Mouse (Mus musculus): ENCODE results near the gene Galnt18. TPM values are rescaled to one million over a fixed set of nuclear protein-coding genes. Genes with fewer than 3 reads are reported as not detected.

Galnt18 gene
- total RNA-seq, 2 experiments from 2014 or later = 55.7 to 62.1 TPM

DNA sequence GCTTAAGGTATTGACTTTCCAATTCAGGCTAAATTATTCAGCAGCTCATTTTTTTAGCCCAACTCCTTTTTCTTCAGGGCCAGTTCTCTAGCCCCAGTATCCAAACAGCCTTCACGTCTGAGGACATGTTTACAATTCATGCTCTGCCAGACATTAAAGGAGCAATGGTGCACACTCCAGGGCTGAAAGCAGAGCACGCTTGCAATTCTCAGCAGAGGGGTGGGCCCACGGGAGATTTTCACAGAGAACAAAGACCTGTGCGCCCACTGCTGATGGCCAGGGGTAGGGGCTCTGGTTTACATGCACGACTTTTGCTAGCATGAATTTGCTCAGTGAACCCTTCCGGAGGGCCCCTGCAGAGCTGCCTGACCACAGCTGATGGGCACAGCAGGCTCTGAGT, 11.6 kb upstream of the Galnt18 start:
- no peak for TF ChIP-seq CTCF (conservative IDR thresholded peaks at IDR 0.05)
- Histone ChIP-seq H3K4me3 (no peak overlapping the region), H3K27ac (no peak overlapping the region)
- no peak for DNase-seq (ENCODE audit: low spot score in 2 of 2)

DNA sequence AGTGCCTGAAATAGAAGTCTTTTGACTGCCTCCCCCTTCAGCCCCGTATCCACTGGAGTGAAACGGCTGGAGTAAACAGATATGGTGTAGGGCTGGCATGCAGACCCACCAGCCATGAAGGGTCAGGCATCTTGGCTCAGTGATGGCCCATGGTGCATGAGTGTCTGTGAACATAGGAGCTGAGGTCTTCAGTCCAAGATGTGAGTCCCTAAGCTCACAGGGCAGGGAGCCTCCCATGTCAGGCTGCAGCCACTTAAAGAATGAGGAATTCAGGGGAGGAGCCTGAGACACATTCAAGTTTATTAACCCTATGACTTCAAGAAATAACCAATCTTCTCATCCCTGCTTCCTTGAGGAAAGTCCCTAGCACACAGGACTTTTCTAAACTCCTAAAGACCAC, 8.1 kb upstream of the Galnt18 start:
- no peak overlapping the region for H3K27ac ChIP-seq
- H3K4me3 ChIP-seq = no peak overlapping the region
- no peak for DNase-seq (ENCODE audit: low spot score in 2 of 2)
- TF ChIP-seq CTCF (conservative IDR thresholded peaks at IDR 0.05) = no peak

DNA sequence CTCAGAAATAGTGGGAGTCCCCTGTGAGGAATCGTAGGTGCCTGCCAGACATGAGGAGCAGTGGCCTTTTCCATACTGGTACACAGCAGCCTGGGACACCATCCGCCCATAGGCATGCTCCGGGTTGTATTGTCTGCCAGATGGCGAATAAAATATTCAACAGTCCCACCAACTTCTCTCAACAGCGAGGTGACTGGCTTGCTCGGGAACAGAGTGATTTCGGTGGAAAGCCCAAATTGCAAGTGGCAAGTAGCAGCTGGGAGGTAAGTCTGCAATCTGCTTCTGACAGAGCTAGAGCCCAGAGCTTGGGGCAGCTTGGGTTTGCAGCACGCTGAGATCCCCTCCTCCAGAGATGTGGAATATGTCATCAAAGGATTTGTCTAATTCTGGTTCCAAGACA, 5.7 kb upstream of the Galnt18 start:
- no peak overlapping the region for H3K4me3 ChIP-seq
- TF ChIP-seq CTCF (conservative IDR thresholded peaks at IDR 0.05) = no peak
- peak; percentile 74 to 88 for DNase-seq (ENCODE audit: low spot score in 2 of 2)
- H3K27ac ChIP-seq = peak overlapping the region; percentile 53; the same call in 1 of the 2 replicates

DNA sequence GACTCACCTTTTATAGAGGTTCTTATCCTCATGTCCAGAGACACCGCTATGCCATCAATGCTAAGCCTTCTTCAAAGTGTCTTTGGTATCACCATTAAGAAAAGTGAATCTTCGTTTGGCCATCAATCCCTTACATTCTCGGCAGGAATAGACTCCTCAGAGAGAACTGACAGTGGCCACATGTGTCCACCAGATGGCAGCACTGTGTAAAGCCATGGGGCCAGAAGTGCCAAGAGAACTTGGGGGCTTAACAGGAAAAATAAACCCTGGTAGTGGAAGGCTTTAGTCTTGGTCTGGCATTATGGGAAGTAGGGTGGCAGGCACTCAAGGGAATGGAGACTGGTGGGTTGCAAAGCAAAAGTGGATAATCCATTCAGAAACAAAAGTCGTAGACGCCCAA, 2.3 kb upstream of the Galnt18 start:
- TF ChIP-seq CTCF (conservative IDR thresholded peaks at IDR 0.05) = peak; percentile 97
- H3K27ac ChIP-seq = no peak overlapping the region
- no peak overlapping the region for H3K4me3 ChIP-seq
- peak; percentile 74 to 83 for DNase-seq (ENCODE audit: low spot score in 2 of 2)

DNA sequence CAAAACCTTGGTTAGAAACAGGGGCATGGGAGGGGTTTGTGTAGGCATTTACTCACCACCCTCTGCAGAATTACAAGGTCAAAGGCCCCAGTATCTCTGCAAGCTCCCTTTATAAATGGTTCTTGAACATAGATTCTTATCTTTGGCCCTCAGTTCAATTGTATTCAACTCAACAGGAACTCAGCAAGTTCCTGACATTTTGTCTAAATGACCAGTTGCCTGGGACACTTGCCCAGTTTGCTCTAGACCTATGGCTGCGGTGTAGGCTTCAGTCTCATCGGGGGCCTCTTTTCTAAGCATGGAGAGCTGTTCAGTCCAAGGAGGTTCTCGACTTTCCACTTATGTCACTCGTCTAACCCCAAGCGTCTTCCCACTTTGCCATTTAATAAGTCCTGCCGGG, 1.5 kb upstream of the Galnt18 start:
- DNase-seq (ENCODE audit: low spot score in 2 of 2) = no peak
- no peak overlapping the region for H3K27ac ChIP-seq
- TF ChIP-seq CTCF (conservative IDR thresholded peaks at IDR 0.05) = no peak
- no peak overlapping the region for H3K4me3 ChIP-seq

DNA sequence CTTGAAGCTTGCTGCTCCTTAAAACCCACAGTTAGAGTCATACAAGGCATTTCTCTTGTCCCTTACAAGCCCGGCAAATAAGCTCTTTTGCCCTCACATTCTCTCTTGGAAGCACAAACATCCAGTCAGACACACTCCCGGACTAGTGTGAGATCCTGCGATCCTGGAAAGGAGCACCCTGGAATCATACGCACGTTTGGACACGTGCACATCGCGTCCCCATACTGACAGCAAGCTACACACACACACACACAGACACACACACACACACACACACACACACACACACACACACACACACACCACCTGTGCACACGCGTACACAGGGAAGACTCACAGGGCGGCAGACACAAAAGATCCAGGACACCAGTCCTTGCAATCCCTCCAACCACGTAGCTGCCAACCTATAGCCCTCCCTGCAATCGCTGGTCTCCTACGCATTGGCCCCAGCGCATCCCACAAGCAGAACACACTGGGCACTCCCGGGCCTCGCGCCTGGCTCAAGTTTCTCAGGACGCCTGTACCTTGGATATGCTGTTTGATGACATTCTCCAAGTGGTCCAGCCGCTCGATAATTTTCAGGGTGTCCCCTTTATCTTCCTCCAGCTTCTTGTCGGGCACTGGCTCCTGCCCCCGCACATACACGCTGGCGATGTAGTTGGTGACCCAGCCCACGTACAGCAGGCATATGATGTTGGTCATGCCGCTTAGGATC, 831 bp downstream of the Galnt18 start:
- TF ChIP-seq CTCF (conservative IDR thresholded peaks at IDR 0.05) = no peak

DNA sequence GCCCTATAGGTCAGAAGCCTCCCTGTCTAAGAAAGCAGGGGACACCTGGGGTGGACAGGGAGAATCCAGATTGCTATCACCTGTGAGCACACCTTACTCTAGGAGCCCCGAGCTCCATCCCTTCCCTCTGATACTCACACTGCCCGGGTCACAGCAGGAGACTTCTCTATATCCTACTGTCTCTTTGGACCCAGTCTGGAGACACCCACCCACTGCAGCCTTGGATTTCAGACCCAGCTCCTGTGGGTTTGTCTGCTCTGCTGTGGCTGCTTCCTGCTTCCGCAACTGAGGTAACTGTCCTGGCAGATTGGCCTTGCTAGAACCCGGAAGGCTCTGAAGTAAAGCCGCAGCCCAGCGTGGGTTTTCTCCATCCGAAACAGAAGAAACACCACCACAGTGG, 1.6 kb downstream of the Galnt18 start:
- DNase-seq (ENCODE audit: low spot score in 2 of 2) = no peak
- no peak for TF ChIP-seq CTCF (conservative IDR thresholded peaks at IDR 0.05)
- peak overlapping the region; percentile 84 for H3K4me3 ChIP-seq
- H3K27ac ChIP-seq = peak overlapping the region; percentile 92

More for the DNA sequence above, 831 bp downstream of the Galnt18 start:
- DNase-seq (ENCODE audit: low spot score in 2 of 2) = no peak
- H3K27ac ChIP-seq = peak overlapping the region; percentile 92
- H3K4me3 ChIP-seq = peak overlapping the region; percentile 84

DNA sequence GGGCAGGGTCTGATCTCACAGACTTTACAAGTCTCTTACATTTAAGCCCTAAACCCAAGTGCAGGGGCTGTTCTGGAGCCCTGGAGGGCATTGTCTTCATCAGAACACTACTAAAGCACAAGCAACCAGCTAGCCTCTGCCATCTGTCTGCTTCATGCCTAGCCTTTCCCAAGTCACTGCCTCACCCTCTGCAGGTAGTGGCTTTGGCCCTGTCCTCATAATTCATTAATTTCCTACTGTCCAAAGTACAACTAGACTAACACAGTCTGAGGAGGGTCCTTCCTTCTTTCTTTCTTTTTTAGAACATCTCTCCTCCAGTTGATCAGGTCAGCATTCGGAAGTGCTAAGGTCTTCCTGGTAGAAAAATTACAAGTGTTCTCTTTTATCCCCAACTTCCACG, 2.6 kb downstream of the Galnt18 start:
- no peak for DNase-seq (ENCODE audit: low spot score in 2 of 2)

DNA sequence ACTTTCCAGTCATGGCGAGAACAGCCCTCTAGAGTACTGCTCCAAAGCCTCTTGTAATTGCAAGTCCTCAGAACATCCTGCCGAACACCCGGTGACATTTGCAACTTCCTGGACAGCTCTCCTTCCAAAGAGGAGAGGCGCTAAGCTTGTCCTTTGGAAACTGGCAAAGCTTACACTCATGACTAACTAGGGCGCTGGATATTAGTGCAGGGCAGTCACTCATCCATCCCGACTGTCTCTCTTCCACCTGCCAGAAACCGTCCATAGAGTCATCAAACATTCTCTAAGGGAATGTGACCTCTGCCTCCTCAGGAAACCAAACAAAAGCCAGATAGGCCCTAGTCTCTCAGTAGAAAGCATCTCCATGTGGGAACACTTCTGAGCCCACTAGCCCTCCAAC, 3.6 kb downstream of the Galnt18 start:
- Histone ChIP-seq H3K4me3 (peak overlapping the region; percentile 84), H3K27ac (peak overlapping the region; percentile 92; the same call in 1 of the 2 replicates)
- no peak for DNase-seq (ENCODE audit: low spot score in 2 of 2)
- no peak for TF ChIP-seq CTCF (conservative IDR thresholded peaks at IDR 0.05)

More for the DNA sequence above, 2.6 kb downstream of the Galnt18 start:
- Histone ChIP-seq H3K27ac (peak overlapping the region; percentile 92), H3K4me3 (peak overlapping the region; percentile 84)
- no peak for TF ChIP-seq CTCF (conservative IDR thresholded peaks at IDR 0.05)

DNA sequence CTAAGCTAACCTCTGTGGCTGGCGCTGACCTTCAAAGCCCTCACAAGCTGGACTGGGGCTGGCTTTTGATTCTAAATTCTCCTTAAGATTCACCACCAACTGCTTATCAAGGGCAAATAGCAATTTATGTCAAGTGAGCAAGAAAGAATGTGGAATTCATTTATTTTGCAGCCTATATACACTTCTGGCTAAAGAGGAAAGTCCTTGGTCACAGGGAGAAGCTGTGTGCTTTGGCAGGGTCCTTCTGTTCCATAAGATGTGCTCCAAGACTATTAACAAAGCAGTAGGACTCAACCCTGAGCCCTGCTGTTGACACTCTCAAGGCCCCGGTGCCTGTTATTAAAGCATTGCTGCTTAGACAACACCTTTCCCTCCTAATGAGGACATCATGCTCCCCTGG, 7.4 kb downstream of the Galnt18 start:
- no peak overlapping the region for H3K4me3 ChIP-seq
- no peak overlapping the region for H3K27ac ChIP-seq
- no peak for TF ChIP-seq CTCF (conservative IDR thresholded peaks at IDR 0.05)
- DNase-seq (ENCODE audit: low spot score in 2 of 2) = no peak

DNA sequence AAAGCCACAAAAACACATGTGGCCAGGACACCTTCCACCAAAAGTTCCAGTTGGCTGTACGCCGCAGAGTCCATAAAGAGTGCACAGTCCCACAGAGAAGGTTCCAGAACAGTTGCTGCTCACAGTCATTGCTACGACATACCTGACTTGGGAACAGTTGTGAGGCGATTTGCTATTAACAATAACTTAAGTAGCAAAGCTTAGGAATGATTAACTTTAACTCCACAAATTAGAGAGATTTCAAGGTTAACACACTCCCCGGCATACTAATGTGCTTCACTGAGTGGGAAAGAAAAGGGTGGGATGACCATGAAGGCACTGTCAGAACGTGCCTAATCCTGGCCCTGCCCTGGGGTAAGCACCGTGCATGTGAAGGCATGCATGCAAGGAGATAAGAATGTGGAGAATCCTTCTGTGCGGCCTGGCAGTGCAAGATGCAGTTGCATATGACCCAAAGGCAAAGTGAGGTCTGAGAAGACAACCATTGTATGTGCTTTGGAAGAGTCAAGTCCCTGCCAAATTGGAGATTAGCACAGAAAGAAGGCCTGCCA, 8.5 kb downstream of the Galnt18 start:
- H3K27ac ChIP-seq = no peak overlapping the region
- no peak overlapping the region for H3K4me3 ChIP-seq
- TF ChIP-seq CTCF (conservative IDR thresholded peaks at IDR 0.05) = no peak
- no peak for DNase-seq (ENCODE audit: low spot score in 2 of 2)

DNA sequence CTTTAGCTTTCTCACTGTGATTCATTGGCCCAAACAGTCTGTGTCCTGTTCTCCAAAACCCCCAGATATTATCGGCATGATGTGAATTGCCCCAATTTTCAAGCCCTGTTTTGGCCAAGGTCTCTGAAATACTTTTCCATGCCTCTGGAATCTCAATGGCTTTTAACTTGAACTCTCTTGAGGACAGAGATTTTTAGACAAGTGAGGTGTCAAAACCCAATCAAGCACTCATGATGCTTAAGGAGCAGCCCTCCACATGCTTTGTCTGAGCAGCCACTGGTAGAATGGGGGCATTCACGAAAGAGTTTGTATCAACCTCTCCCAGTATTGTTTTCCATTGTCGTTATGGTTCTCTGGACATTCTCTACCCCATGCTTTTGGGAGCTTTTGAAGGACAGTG, 9.2 kb downstream of the Galnt18 start:
- H3K4me3 ChIP-seq = no peak overlapping the region
- H3K27ac ChIP-seq = no peak overlapping the region
- TF ChIP-seq CTCF (conservative IDR thresholded peaks at IDR 0.05) = no peak
- no peak for DNase-seq (ENCODE audit: low spot score in 2 of 2)

DNA sequence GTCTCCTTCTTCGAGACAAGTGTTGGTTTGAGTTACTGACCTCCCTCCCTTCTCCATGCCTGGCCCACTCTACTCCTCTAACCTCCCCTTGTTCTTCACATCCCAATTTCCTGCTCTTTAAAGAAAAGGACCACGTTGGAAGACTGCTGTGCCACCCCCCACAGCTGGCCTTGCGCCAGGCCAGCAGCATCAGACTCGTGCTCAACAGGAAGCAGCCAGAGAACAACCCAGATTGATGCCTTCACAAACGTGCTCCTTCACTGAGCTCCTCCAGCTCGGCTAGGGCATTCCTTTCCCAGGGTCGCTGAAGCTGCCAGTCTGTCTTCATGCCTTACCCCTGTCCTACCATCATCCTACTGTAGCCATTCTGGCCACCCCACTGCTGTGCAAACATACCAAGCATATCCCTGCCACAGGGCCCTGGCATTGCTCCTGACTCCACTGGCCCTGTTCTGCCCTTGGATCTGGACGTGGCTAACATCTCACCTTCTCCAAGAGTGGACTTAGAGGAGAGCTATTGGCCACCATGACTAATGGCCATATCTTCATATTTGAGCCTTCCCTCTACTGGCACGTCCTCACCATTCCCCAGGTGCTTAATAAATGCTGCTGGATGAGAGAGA, 13.5 kb downstream of the Galnt18 start:
- TF ChIP-seq CTCF (conservative IDR thresholded peaks at IDR 0.05) = no peak
- no peak for DNase-seq (ENCODE audit: low spot score in 2 of 2)
- no peak overlapping the region for H3K4me3 ChIP-seq
- H3K27ac ChIP-seq = no peak overlapping the region

DNA sequence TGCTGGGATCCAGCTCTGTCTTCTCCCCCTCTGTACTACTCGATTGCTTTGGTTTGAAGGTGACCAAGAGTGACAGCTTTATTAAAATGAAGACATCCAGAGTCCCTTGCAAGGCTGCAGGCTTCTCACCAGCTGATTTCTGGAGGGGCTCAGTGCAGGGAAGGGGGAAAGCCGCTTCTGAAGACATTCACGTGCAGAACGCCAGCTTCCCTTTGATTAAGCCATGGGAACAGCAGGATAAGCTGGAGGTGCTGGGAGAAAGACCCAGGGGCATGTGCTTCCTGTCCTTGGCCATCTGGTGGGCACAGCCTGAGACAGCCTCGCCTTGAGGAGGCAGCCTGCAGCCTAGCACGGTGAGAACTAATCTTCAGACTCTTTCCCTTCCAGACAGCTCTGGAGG, 17.0 kb downstream of the Galnt18 start:
- Histone ChIP-seq H3K4me3 (no peak overlapping the region), H3K27ac (peak overlapping the region; percentile 39; the same call in 1 of the 2 replicates)
- no peak for DNase-seq (ENCODE audit: low spot score in 2 of 2)
- no peak for TF ChIP-seq CTCF (conservative IDR thresholded peaks at IDR 0.05)
